Mouse (Mus musculus) neural tube, embryonic 10.5 days (tissue): ENCODE results near the gene Olfr498.

Source experiments
- DNase-seq: peaks from one replicate; pipeline ENCODE4 v3.0.0-alpha.2; 2017; ENCODE audit warnings: low spot score; ENCODE audit errors: extremely low spot score

Gene Olfr498

DNA sequence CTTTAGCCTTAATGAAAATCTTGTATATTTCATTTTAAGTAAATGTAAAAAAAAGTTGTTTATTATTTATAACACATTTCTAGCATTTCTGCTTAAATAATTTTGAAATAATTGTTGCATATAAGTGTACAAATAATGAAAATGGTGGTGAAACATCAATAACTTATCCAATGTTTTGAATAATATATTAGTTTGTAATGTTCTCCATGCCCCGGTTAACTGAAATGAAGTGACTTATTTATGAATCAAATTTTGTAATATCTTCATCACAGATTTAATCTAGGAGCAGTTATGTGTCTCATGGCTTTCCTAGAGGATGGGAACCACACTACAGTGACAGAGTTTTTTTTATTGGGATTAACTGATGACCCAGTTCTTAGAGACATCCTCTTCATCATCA is at the start of gene Olfr498:
Gene Olfr498, plus strand, starts transcription at position 301 of the 400 bp plus-strand sequence.
- no peak for DNase-seq

GRCm38 (mm10) chr7:108420121-108420520 is 45.0 kb upstream of the Olfr498 start, which contains the start of gene Olfr497:
Gene Olfr497 (plus strand): TSS chr7:108420421.
- DNase-seq = no peak
